Mouse (Mus musculus): ENCODE measurements around the gene Tmem189. TPM values are rescaled to one million over a fixed set of nuclear protein-coding genes. Genes with fewer than 3 reads are reported as not detected.

Tmem189 gene
- total RNA-seq, 1 experiment from 2014 or later: 90.2 TPM

DNA sequence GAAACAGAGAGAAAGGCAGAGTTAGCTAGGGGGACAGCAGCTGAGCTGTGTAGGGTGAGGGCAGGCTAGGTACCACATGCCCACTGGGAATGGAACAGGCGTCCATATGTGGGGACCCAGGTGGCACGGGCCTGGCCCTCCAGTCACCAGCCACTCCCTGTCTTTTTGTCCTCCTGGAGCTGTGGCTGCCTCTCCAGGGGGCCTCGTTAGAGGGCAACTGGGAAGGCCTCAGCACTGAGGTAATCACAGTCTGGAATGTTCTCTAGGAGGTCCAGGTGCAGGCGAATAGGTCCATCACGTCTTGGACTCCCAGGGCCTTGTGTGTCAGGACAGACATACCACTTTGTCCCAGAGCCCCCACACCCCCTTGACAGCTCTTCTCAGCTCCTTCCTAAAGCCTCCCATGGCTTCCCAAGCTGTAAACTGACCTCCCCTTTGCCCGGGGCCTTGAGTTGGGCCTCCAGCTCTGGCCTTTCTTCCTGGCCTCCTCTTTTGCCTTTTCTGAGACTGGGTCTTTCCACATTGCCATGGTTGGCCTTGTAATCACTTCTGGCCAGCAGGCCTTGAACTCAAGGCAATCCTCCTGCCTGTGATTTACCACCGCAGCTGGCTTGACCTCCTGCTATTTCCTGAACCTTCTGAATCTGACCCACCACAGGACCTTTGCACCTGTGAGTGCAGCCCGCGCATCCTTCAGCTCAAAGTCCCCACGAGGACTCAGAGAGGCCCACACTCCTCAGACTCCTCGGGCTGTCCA, 16.7 kb upstream of the Tmem189 start:
- ATAC-seq (ENCODE audit: extremely low read depth, insufficient number of reproducible peaks, low FRiP score, poor library complexity, severe bottlenecking): no peak

DNA sequence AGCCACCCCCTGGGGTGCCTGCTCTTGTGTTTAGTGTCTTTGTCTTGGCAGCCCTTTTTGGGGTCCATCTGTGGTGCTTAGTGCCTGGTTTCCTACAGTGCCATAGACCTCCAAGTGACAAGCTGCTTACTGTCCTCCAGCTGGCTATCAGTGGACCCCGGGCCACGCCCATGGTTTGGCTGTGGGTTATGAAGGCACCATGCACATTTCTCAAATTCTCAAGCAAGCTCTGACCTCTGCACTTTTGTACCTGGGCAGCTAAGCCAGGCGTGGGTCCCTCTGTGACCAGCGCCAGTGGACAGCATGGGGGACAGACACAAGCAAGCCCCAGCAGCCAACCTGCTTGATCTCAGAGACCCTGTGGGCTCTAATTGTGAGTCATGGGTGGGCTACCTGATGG, 14.8 kb upstream of the Tmem189 start:
- ATAC-seq (ENCODE audit: extremely low read depth, insufficient number of reproducible peaks, low FRiP score, poor library complexity, severe bottlenecking): no peak

GRCm38 (mm10) chr2:167702126-167702525, 12.5 kb upstream of the Tmem189 start:
- no peak for ATAC-seq (ENCODE audit: extremely low read depth, insufficient number of reproducible peaks, low FRiP score, poor library complexity, severe bottlenecking)

DNA sequence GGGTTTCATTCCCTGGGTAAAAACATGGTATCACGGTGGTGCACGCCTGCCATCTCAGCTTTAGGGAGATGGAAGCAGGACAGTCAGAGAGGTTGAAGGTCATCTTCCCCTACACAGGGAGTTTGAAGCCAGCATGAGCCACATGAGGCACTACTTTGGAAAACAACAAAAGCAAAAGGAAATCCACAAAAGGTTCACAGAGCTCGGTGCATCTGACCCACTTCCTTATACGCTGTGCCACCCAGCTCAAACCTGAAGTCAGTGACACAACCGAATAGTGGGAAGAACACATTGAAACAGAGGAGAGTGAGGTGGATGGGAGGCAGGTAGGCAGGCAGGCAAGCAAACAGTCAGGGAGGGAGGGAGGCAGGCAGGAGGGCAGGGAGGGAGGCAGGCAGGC, 11.8 kb upstream of the Tmem189 start:
- 0 out of 2 replicates have a peak, but pooled peaks have one; percentile 4 for ATAC-seq (ENCODE audit: extremely low read depth, insufficient number of reproducible peaks, low FRiP score, poor library complexity, severe bottlenecking)

GRCm38 (mm10) chr2:167700018-167700417, 10.4 kb upstream of the Tmem189 start:
- no peak for ATAC-seq (ENCODE audit: extremely low read depth, insufficient number of reproducible peaks, low FRiP score, poor library complexity, severe bottlenecking)

DNA sequence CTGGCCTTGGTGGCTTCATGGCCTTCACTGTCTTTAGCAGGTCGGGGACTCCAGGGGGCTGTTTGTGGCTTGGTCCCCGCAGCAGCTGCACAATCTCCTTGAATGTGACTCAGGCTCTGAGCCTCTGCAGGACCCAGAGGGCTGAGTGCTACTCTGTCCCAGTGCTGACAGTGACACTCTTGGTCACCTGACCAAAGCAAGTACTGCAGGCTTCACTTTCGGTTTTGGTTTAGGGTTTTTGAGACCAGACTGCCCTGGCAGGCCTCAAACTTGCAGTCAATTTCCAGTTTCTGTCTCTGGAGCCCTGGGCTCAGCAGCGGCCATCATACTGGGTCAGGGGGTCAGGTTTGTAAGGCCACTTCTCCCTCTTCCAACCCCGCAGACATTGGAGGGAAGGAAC, 8.3 kb upstream of the Tmem189 start:
- peak; percentile 78 for ATAC-seq (ENCODE audit: extremely low read depth, insufficient number of reproducible peaks, low FRiP score, poor library complexity, severe bottlenecking)

DNA sequence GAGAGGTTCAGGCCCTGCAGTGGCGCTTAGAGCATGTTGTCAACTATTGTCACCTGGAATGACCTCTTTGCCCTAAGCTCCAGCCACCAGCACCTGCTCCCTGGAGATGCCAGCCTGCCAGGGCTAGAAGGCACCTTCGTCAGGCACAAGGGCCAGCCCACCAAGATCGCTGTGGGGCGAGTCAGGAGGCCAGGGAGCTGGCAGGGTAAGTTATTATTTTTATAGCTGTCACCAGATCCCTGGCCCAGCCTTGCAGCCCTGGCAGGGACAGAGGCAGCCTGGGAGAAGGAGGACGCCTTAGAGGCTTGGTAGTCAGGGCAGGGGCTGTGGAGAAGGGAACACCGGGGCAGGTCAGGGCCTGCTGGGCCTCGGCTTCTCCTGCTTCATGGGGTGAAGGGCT, 6.5 kb upstream of the Tmem189 start:
- no peak for ATAC-seq (ENCODE audit: extremely low read depth, insufficient number of reproducible peaks, low FRiP score, poor library complexity, severe bottlenecking)

DNA sequence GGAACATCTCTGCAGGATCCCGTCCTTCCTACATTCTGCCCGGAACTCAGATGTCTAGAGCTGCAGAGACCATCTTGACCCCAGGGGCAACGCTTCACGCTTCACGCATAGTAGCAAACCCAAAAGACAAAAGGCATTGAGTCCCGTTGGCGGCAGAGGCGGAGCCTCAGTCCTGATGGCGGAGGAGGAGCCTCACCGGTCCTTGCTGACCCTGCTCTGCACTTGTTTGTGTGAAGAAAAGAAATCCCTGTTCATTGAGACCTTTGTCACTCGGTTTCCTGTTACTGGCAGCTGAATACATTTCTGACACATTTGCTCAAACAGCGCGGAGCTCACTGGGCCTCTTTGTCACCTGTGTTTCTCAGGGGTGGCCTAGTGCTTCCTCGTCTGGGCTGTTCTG, 5.9 kb upstream of the Tmem189 start:
- ATAC-seq (ENCODE audit: extremely low read depth, insufficient number of reproducible peaks, low FRiP score, poor library complexity, severe bottlenecking): no peak

GRCm38 (mm10) chr2:167694963-167695362, 5.3 kb upstream of the Tmem189 start:
- no peak for ATAC-seq (ENCODE audit: extremely low read depth, insufficient number of reproducible peaks, low FRiP score, poor library complexity, severe bottlenecking)

DNA sequence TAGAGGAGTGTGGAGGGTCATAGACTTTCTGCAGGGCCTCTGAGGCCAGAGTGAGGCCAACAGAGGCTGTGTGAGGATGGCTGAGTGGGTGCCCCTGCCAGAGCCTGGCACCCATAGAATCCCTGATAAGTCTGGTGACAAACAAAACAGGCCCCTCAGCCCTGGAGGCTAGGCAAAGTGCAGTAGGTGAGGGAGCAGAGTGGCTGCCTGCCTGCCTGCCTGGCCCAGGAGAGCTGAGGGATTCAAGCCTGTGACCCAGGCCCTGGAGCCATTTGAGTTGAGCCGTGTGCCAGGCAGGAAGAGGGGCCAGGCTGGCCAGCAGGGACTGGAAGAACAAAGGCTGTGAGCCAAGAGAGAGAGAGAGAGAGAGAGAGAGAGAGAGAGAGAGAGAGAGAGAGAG, 4.6 kb upstream of the Tmem189 start:
- no peak for ATAC-seq (ENCODE audit: extremely low read depth, insufficient number of reproducible peaks, low FRiP score, poor library complexity, severe bottlenecking)

- no peak for ATAC-seq (ENCODE audit: extremely low read depth, insufficient number of reproducible peaks, low FRiP score, poor library complexity, severe bottlenecking)
Observed at GRCm38 (mm10) chr2:167693540-167693939, 3.9 kb upstream of the Tmem189 start.

- ATAC-seq (ENCODE audit: extremely low read depth, insufficient number of reproducible peaks, low FRiP score, poor library complexity, severe bottlenecking): no peak
Observed at GRCm38 (mm10) chr2:167692831-167693230, 3.2 kb upstream of the Tmem189 start.

- ATAC-seq (ENCODE audit: extremely low read depth, insufficient number of reproducible peaks, low FRiP score, poor library complexity, severe bottlenecking): no peak
Observed at GRCm38 (mm10) chr2:167691871-167692661, 2.4 kb upstream of the Tmem189 start.

- ATAC-seq (ENCODE audit: extremely low read depth, insufficient number of reproducible peaks, low FRiP score, poor library complexity, severe bottlenecking): no peak
Observed at GRCm38 (mm10) chr2:167691410-167691809, 1.8 kb upstream of the Tmem189 start.

DNA sequence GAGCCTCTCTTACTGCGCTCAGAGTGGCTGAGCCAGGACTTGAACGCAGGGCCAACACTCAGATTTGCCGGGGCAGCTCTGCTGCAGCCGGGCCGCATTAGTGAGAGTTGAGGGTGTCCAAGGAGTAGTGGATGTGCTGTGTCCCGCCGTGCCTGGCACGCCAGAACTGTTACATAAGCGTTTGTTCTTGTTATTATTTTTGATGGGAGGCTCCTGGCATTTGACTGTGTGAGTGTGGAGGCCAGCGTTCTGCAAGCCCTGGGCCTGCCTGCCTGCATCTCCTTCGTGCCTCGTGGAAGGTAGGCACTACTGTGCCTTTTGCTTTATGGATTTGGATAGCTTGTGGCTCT, 1.3 kb upstream of the Tmem189 start:
- ATAC-seq (ENCODE audit: extremely low read depth, insufficient number of reproducible peaks, low FRiP score, poor library complexity, severe bottlenecking): no peak

GRCm38 (mm10) chr2:167690219-167690961, 768 bp upstream of the Tmem189 start:
- ATAC-seq (ENCODE audit: extremely low read depth, insufficient number of reproducible peaks, low FRiP score, poor library complexity, severe bottlenecking): no peak

DNA sequence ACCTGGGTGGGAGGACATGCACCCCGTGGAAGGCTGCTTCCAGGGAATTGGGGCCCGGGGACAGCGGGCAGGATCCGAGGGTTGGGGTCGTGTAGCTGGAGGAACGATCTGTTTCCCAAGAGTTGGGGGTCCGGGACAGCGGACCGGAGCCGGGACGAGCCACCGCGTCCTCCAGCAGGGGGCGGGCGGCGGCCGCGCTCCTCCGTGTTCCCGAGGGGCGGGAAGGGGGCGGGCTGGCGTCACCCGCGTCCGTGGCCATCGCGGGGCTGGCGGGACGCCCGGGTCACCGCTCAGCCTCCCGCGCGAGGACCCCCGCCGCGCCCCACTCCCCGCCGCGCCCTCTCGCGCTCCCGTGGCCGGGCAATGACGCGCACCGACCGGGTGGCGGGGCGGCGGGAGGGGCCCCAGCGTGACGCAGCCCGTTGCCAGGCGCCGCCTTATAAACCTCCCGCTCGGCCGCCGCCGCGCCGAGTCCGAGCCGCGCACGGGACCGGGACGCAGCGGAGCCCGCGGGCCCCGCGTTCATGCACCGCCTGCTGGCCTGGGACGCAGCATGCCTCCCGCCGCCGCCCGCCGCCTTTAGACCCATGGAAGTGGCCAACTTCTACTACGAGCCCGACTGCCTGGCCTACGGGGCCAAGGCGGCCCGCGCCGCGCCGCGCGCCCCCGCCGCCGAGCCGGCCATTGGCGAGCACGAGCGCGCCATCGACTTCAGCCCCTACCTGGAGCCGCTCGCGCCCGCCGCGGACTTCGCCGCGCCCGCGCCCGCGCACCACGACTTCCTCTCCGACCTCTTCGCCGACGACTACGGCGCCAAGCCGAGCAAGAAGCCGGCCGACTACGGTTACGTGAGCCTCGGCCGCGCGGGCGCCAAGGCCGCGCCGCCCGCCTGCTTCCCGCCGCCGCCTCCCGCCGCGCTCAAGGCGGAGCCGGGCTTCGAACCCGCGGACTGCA, 847 bp downstream of the Tmem189 start, which contains the start of gene Cebpb:
TSS of gene Cebpb (plus strand) at position 418 of the 954 bp plus-strand sequence.
- peak; percentile 26 for ATAC-seq (ENCODE audit: extremely low read depth, insufficient number of reproducible peaks, low FRiP score, poor library complexity, severe bottlenecking)

DNA sequence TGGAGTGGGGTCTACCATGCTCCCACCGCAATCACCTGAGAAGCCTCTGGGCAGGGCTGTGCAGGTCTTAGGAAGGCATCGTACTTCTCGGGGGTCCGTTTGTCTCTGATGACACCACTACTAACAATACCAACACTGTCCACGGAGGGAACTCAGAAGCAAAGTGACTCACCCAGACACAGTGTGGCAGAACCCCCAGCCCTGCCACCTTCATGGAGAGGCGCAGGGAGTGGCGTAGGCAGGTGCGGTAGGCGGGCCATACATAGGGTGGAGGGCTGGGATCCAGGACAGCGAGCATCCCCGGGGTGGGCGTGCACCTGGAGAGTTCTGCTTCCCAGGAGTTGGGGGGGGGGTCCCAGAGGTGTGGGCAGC, 1.5 kb downstream of the Tmem189 start:
- ATAC-seq (ENCODE audit: extremely low read depth, insufficient number of reproducible peaks, low FRiP score, poor library complexity, severe bottlenecking): peak; percentile 10; the same call in 1 of the 2 replicates

DNA sequence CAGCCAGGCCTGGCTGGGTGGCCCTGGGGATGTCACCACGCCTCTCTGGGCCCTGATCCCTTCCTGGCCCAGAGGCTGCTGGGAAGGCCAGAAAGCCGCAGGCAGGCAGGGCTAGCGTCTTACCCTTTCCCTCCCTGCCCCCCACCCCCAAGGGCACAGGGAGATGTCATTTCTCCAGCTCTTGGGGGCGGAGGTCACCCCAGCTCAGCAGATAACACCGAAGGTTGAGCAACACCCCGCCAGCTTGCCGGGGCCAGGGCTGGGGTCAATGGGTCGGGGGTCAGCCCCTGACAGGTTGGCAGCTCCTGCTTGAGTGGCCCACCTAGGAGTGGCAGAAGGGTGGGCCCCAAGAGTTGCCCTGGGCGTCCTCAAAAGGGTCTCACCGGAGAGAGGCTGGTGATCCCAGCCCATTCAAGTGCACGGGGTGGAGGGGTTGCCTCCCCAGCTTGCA, 1.9 kb downstream of the Tmem189 start:
- ATAC-seq (ENCODE audit: extremely low read depth, insufficient number of reproducible peaks, low FRiP score, poor library complexity, severe bottlenecking): no peak
